Mouse (Mus musculus) bone marrow, adult 2 months (tissue): ENCODE data around the gene Ric1. TPM values are rescaled to one million over a fixed set of nuclear protein-coding genes. Genes with fewer than 3 reads are reported as not detected.

Source experiments
- H3K27ac ChIP-seq: fragments of 200-500 bp; 2 replicates; pipeline ENCODE4 v1.5.1; 2012; ENCODE audit warnings: low read depth, mild to moderate bottlenecking, control low read depth, inconsistent platforms, low read length; ENCODE audit not compliant: control insufficient read depth, poor library complexity, insufficient read depth
- H3K4me1 ChIP-seq: fragments of 200-500 bp; 2 replicates; pipeline ENCODE4 v1.6.1; 2011; ENCODE audit warnings: low read length; ENCODE audit not compliant: control insufficient read depth, insufficient read depth
- H3K4me3 ChIP-seq: fragments of 200-500 bp; replicated peaks from 2 replicates; pipeline ENCODE3; 2011; ENCODE audit warnings: mild to moderate bottlenecking, low read depth, low read length, control low read depth; ENCODE audit not compliant: control insufficient read depth
- CTCF ChIP-seq: fragments of 200-500 bp; IDR thresholded peaks from 2 replicates; pipeline ENCODE4 v1.5.1; 2011; ENCODE audit warnings: low read length, control low read depth; ENCODE audit not compliant: control insufficient read depth, insufficient read depth
- POLR2A ChIP-seq: fragments of 200-500 bp; IDR thresholded peaks from 2 replicates; pipeline ENCODE4 v1.6.1; 2011; ENCODE audit warnings: low read depth, mild to moderate bottlenecking, control low read depth, low read length, borderline replicate concordance; ENCODE audit not compliant: control insufficient read depth
- WGBS: fragments of 180-500 bp; shearing (Covaris S2); methylation state at CpG from one replicate; pipeline ENCODE4 v1.1.7; 2018; 5-methylcytosine and 5-hydroxymethylcytosine counted together
- polyA plus RNA-seq: library from polyadenylated mRNA; stranded (reverse); fragments of >200 nt; gene quantifications from 2 replicates; pipeline ENCODE4 v1.2.4, GENCODE M21; 2011; ENCODE audit warnings: low replicate concordance; ENCODE audit not compliant: missing spikeins, insufficient read depth, insufficient read length

The Ric1 gene
- polyA plus RNA-seq, 1 experiment, result 5.7 TPM

DNA sequence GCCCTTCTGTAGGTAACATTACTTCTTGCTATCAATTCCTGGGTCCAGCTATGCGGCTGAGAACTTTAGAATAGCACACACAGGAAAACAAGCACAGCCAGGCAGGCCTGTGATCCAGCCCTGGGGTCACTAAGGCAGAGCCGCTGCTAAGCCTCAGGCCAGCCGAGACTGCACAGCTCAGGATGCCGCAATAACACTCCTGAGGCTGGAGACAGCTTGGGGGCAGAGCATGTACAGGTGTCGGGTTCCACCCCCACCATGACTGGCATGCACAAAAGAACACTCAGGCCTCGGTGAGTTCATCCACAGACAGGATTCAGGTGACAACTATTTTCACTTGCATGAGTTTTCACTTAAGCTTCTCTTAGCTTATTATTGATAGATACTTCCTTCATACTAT lies 120.1 kb downstream of the Ric1 start:
- Histone ChIP-seq H3K4me3 (no peak overlapping the region), H3K27ac (no peak overlapping the region), H3K4me1 (no peaks in the 10 kb centered on the region; the same call in 1 of the 2 replicates)
- 81% methylated on average over 6 of the region's 6 CpGs for WGBS
- TF ChIP-seq CTCF (no peak), POLR2A (no peak)

DNA sequence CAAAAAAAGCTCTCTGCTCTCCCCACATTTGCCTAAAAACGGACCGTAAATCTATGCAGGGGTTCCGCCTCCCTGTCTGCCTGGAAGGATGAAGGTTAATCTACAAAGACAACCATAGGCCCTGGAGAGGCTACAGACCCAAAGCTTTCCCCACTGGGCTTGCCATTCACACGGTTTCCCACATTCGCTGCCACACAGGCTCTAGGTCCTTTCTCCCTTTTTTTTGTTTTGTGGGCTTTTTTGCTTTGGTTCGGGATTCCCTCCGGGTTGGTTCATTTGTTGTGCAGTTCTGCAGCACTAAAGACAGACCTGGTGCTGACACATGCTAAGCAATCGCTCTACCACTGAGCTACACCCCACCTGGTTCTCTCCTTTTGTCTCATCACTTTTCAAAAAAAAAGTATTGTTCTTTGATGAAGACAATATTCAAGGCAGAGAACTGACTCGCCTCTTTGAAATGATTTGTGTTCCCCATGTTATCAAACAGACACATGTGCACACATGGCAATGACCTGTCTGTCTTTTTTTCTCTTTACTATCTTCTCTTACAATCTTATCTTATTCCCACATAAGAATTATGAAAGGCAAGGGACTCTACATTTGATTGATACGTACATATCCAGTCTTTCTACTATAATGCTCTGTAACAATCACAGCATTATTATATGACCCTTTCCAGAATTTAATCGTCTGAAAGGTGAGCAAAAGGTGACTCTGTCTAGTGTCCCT lies 121.3 kb downstream of the Ric1 start:
- Histone ChIP-seq H3K27ac (no peak overlapping the region), H3K4me3 (no peak overlapping the region), H3K4me1 (no peaks in the 10 kb centered on the region; the same call in 1 of the 2 replicates)
- WGBS, result 84% methylated on average over 11 of the region's 11 CpGs
- no peak for TF ChIP-seq POLR2A

DNA sequence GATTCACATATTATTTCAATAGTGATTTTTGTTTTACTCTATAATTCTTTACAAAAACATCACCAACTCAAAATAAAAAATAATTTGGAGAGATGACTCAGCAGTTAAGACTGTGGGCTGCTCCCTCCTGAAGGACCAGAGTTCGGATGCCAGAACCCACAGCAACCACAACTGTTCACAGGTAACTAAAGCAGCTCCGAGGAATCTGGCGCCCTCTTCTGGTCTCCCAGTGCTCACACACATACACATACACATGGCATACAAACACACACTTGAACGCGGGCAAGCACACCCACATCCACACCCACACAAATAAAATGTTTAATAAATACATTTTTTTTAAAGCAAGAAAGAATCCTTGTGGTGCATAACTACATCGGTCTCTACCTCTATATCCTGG lies 122.7 kb downstream of the Ric1 start:
- Histone ChIP-seq H3K4me3 (no peak overlapping the region), H3K4me1 (no peaks in the 10 kb centered on the region; the same call in 1 of the 2 replicates), H3K27ac (no peak overlapping the region)
- TF ChIP-seq POLR2A (no peak), CTCF (peak; percentile 46)
- WGBS, result 91% methylated on average over 6 of the region's 6 CpGs

DNA sequence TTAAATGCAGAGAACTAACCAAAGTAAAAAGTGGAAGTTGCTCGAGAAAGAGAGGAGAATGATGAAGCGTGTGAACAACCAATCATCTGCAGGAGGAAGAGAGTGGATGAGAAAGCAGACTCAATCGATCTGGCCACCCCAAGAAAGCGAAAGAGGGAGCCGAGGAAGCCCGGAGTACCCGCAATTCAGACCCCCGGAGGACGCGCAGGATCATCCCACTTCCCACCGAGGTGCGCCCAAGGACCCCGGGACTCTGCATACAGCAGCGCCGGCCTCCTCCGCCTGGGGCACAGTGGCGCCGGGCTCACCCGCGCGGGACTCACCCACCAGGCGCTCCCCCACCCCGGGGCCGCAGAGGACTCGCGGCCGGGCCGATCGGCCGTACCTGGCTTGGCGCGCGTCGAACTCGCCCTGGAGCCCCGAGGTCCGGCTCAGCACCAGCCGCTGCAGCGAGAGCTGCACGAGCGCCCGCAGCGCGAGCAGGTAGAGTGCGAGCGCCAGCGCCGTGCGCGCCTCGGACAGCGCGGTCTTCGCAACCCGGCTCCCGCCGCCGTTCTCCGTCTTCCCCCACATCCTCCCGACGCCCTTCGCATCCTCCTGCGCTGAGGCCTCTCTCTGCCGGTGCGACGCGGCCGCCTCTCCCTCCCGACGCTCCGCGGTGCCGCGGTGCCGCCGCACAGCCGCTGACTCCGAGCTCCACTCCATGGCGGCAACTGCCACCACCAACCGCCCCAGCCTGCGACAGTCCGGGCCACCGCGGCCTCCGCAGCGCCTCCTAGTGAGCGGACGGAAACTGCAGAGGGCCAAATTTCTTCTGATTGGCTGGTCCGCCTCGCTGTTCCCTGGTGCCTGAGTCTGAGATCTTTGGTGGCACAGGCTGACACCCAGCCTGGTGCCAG lies 125.8 kb downstream of the Ric1 start, which contains the start of gene Ermp1:
Gene Ermp1, minus strand, starts transcription at position 765 of the 899 bp plus-strand sequence.
- Histone ChIP-seq H3K4me3 (peak within 1 kb of the TSS; percentile 88), H3K4me1 (no peaks in the 10 kb centered on the region; the same call in 1 of the 2 replicates), H3K27ac (peak within 1 kb of the TSS; percentile 96)
- TF ChIP-seq POLR2A (peak; percentile 93; the same call in 1 of the 2 replicates), CTCF (peak; percentile 95)
- WGBS, result under 1% methylated on average over 90 of the region's 90 CpGs

DNA sequence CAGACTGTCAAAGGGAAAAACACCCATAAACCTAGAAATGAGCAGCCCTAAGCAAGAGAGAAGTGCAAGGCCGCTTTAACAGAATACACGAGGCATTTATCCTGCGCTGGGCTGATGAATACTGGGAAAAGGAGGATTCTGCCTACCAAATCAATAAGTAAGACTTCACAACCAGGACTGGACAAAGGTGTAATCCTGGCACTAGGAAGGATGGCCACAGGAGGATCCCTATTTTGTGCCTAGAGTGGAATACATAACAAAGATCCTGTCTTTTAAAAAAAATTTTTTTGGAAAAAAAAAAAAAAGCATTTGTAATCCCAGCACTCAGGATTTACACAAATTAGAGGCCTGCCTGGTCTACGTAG lies 126.5 kb downstream of the Ric1 start:
- WGBS, result 30% methylated on average over 4 of the region's 4 CpGs
- no peak for TF ChIP-seq POLR2A
- TF ChIP-seq CTCF, result no peak
- H3K27ac ChIP-seq, result no peak overlapping the region
- H3K4me3 ChIP-seq, result no peak overlapping the region
- H3K4me1 ChIP-seq, result no peaks in the 10 kb centered on the region; the same call in 1 of the 2 replicates

DNA sequence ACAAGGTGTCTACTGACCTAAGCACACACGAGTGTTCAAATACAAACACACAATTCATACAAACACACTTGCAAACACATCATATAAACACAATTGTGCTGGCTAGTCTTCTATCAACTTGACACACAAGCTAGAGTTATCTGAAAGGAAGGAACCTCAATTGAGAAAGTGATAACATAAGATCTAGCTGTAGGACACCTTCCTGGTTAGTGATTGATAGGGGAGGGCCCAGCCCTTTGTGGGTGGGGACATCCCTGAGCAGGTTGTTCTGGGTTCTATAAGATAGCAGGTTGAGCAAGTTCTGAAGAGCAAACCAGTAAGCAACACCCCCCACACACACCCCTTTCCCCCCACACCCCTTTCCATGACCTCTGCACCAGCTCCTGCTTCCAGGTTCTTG lies 127.6 kb downstream of the Ric1 start:
- WGBS, result 67% methylated on average over 1 of the region's 1 CpGs

DNA sequence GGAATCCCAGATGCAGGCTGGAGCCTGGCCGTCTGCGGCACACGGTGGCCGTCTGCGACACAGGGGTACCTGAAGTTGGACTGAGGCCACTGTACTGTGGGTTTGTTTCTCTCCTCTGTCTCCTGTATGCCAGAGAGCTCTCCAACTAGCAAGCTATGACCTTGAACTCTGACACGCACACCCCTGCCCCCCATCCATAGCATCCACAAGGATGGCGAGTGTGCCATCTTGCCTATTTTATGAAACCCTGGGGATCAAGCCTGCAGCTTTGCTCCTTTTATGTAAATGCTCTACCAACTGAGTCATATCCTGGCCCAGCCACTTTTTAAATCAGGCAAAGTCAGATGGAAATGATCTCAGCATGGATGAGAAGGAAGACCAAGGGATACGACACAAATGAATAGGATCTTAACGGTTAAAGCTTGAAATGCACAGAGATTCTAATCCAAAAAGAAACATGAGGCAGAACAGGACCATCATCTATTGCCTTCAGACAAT lies 131.7 kb downstream of the Ric1 start:
- TF ChIP-seq CTCF (no peak), POLR2A (no peak)
- WGBS, result 83% methylated on average over 9 of the region's 9 CpGs
- Histone ChIP-seq H3K4me3 (no peak overlapping the region), H3K4me1 (no peaks in the 10 kb centered on the region; the same call in 1 of the 2 replicates), H3K27ac (no peak overlapping the region)

More for the DNA sequence above, 127.6 kb downstream of the Ric1 start:
- H3K4me1 ChIP-seq, result no peaks in the 10 kb centered on the region; the same call in 1 of the 2 replicates
- no peak overlapping the region for H3K4me3 ChIP-seq
- no peak overlapping the region for H3K27ac ChIP-seq
- TF ChIP-seq POLR2A (no peak), CTCF (no peak)

DNA sequence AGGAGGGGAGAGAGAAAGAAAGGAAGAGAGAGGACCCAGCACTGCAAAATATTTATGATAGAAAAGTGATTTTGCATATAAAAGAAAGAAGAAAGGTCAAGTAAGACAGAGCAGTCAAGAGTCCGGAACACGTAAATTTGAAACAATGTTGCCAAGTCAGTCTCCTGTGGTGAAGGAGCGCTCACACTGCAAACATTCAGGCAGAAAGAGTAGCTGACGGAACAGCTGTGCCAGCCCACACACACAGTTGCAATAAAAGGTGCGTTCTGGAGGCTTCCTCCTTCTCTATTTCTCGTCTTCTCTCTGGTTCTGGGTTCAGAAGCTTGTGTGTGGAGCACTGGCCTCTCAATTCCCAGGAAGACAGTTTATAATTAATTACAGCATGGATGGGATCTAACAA lies 133.1 kb downstream of the Ric1 start:
- 45% methylated on average over 6 of the region's 6 CpGs for WGBS
- no peak for TF ChIP-seq CTCF
- TF ChIP-seq POLR2A, result no peak
- Histone ChIP-seq H3K4me3 (no peak overlapping the region), H3K27ac (no peak overlapping the region), H3K4me1 (no peaks in the 10 kb centered on the region; the same call in 1 of the 2 replicates)
